Mouse (Mus musculus) CH12.LX (cell line): ENCODE data around the gene Rbpjl.

Source experiments
- CTCF ChIP-seq, 2 experiments: IDR thresholded peaks in 1 of 2; conservative IDR thresholded peaks in 1 of 2; 2 replicates each; pipeline ENCODE4 v1.5.1; 2011 to 2012; ENCODE audit warnings: low read depth in 2 of 2, low read length in 2 of 2, improper control_type of control experiment in 1 of 2, inconsistent platforms in 1 of 2, mild to moderate bottlenecking in 1 of 2, moderate library complexity in 1 of 2
- E2F4 ChIP-seq: IDR thresholded peaks from 2 replicates; pipeline ENCODE4 v1.6.1; 2011; ENCODE audit warnings: low read depth, low read length, improper control_type of control experiment; ENCODE audit not compliant: insufficient replicate concordance
- EP300 ChIP-seq: IDR thresholded peaks from 2 replicates; pipeline ENCODE4 v1.6.1; 2011; ENCODE audit warnings: low read length, improper control_type of control experiment
- ETS1 ChIP-seq: conservative IDR thresholded peaks from 2 replicates; pipeline ENCODE4 v1.6.1; 2012; ENCODE audit warnings: low read depth, mild to moderate bottlenecking, inconsistent platforms, low read length, improper control_type of control experiment, moderate library complexity
- JUN ChIP-seq: IDR thresholded peaks from 2 replicates; pipeline ENCODE4 v1.6.1; 2011; ENCODE audit warnings: low read depth, mild to moderate bottlenecking, low read length, improper control_type of control experiment, moderate library complexity; ENCODE audit not compliant: insufficient read depth
- MAX ChIP-seq: IDR thresholded peaks from 2 replicates; pipeline ENCODE4 v1.6.1; 2011; ENCODE audit warnings: low read length, improper control_type of control experiment
- NELFE ChIP-seq: IDR thresholded peaks from 2 replicates; pipeline ENCODE4 v1.6.1; 2011; ENCODE audit warnings: low read depth, low read length, improper control_type of control experiment
- POLR2A ChIP-seq: IDR thresholded peaks from 2 replicates; pipeline ENCODE4 v1.6.1; 2011; ENCODE audit warnings: low read depth, mild to moderate bottlenecking, improper control_type of control experiment, low read length
- POLR2AphosphoS2 ChIP-seq: IDR thresholded peaks from 2 replicates; pipeline ENCODE4 v1.6.1; 2011; ENCODE audit warnings: low read depth, low read length, improper control_type of control experiment
- TCF12 ChIP-seq: IDR thresholded peaks from 2 replicates; pipeline ENCODE4 v1.6.1; 2014; ENCODE audit warnings: low read depth, mild to moderate bottlenecking, inconsistent platforms, low read length, improper control_type of control experiment
- UBTF ChIP-seq: IDR thresholded peaks from 2 replicates; pipeline ENCODE4 v1.6.1; 2012; ENCODE audit warnings: low read depth, mild to moderate bottlenecking, inconsistent platforms, low read length, improper control_type of control experiment, moderate library complexity
- ZC3H11A ChIP-seq: IDR thresholded peaks from 2 replicates; pipeline ENCODE4 v1.6.1; 2012; ENCODE audit warnings: low read depth, mild to moderate bottlenecking, inconsistent platforms, low read length, improper control_type of control experiment

DNA sequence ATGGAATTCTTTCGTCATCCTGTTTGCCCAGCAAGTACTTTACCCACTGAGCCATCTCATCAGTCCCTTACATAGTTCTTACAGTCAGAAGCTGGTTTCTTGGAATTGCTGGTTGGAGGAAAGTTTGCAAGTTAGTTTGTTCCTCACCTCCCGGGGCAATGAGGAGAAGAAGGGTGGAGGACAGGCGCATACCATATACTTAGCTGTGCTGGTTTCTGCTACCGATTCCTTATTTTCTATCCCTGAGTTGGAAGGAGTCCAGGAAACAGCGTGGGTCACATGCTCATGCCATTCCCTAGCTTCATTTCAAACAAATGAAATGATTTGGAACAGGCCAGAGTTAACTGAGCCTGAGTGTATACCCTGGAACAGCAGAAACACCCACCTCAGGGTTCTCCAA is 46.0 kb downstream of the Rbpjl start:
- TF ChIP-seq CTCF (conservative IDR thresholded peaks at IDR 0.05 in 1 of 2, IDR thresholded peaks at IDR 0.05 in 1 of 2; ENCODE audit: low read depth in 2 of 2, low read length in 2 of 2) (no peak), E2F4 (no peak), NELFE (no peak), POLR2A (no peak), UBTF (no peak), MAX (no peak), POLR2AphosphoS2 (no peak), EP300 (no peak), ZC3H11A (no peak), JUN (no peak), ETS1 (no peak), TCF12 (no peak)
